Mouse (Mus musculus) embryonic fibroblast, embryonic 13.5 days (primary cell): ENCODE results near the gene Rdh16f1.
"Not testable (repeated sequence)": the region's sequence is repeated elsewhere in the genome, so short reads cannot be mapped to it uniquely, and the experiment has no call there.

Experiments used
- CTCF ChIP-seq: IDR thresholded peaks from 2 replicates; pipeline ENCODE4 v1.5.1; 2011; ENCODE audit warnings: mild to moderate bottlenecking, control low read depth, low read length, moderate library complexity, borderline replicate concordance; ENCODE audit not compliant: insufficient read depth
- POLR2A ChIP-seq: IDR thresholded peaks from 2 replicates; pipeline ENCODE4 v1.6.1; 2011; ENCODE audit warnings: low read depth, mild to moderate bottlenecking, control low read depth, low read length, moderate library complexity

GRCm38 (mm10) chr10:127817268-127817910, 57.8 kb downstream of the Rdh16f1 start:
- TF ChIP-seq CTCF, POLR2A: not testable (repeated sequence)
